In genomic region chr3:75556695-75557291, GRCm38 (mm10) we compare ENCODE assay signal across 8 mouse cellular contexts. TPM values are rescaled to one million over a fixed set of nuclear protein-coding genes. Genes with fewer than 3 reads are reported as not detected.
DNase-seq lines count a peak whose midpoint lies in the region; ATAC-seq and TF ChIP-seq lines count a peak whose summit lies in the region.

TSS of gene Pdcd10 (minus strand) at chr3:75556856.

- peak; percentile 85 for ATAC-seq in cerebellum, adult (ENCODE audit: insufficient number of reproducible peaks, low FRiP score, low TSS enrichment)
- ATAC-seq in forebrain, embryonic 13.5 days, result peak; percentile 96
- peak; percentile 95 for ATAC-seq in liver, postnatal 0 days
- peak; percentile 96 for ATAC-seq in neural tube, embryonic 14.5 days (ENCODE audit: low read depth)

- no peak for TF ChIP-seq CTCF in ES-Bruce4 (IDR thresholded peaks at IDR 0.05; ENCODE audit: low read depth, low read length)
- peak; percentile 56 for TF ChIP-seq CTCF in liver, postnatal 0 days (IDR thresholded peaks at IDR 0.05; ENCODE audit: low read depth)

- H3K9me3 ChIP-seq in ES-Bruce4 (replicated peaks; ENCODE audit: control insufficient read depth, insufficient read depth, low read length, poor library complexity, severe bottlenecking), result no peaks in the 10 kb centered on the region
- no peaks in the 10 kb centered on the region for H3K9me3 ChIP-seq in forebrain, embryonic 13.5 days (replicated peaks)
- no peaks in the 10 kb centered on the region for H3K9me3 ChIP-seq in liver, postnatal 0 days (ENCODE audit: low read length)
- H3K9me3 ChIP-seq in neural tube, embryonic 14.5 days (ENCODE audit: control insufficient read depth, low read length), result no peaks in the 10 kb centered on the region

- under 1% methylated on average over 35 of the region's 35 CpGs for WGBS in forebrain, embryonic 13.5 days
- under 1% methylated on average over 35 of the region's 35 CpGs for WGBS in large intestine, adult 2 months
- WGBS in liver, postnatal 0 days (ENCODE audit: insufficient replicate concordance), result under 1% methylated on average over 35 of the region's 35 CpGs
- WGBS in neural tube, embryonic 14.5 days, result under 1% methylated on average over 34 of the region's 35 CpGs

- peak within 1 kb of the TSS; percentile 96 for H3K9ac ChIP-seq in ES-Bruce4 (ENCODE audit: low read depth, poor library complexity, severe bottlenecking)
- peak within 1 kb of the TSS; percentile 91 for H3K9ac ChIP-seq in forebrain, embryonic 13.5 days
- H3K9ac ChIP-seq in liver, postnatal 0 days (replicated peaks), result peak within 1 kb of the TSS; percentile 99
- peak within 1 kb of the TSS; percentile 90 for H3K9ac ChIP-seq in neural tube, embryonic 14.5 days (replicated peaks; ENCODE audit: low read depth, low read length)

- TF ChIP-seq EP300 in ES-Bruce4 (IDR thresholded peaks at IDR 0.05; ENCODE audit: insufficient read depth, low read depth, low read length), result no peak
- TF ChIP-seq EP300 in liver, postnatal 0 days (IDR thresholded peaks at IDR 0.05; ENCODE audit: low read depth), result peak; percentile 40; the same call in 1 of the 2 replicates

- peak within 1 kb of the TSS; percentile 69 for H3K27ac ChIP-seq in ES-Bruce4 (ENCODE audit: insufficient read depth, low read length)
- peak within 1 kb of the TSS; percentile 85 for H3K27ac ChIP-seq in forebrain, embryonic 13.5 days
- H3K27ac ChIP-seq in liver, postnatal 0 days (ENCODE audit: low read depth), result peak within 1 kb of the TSS; percentile 98
- peak within 1 kb of the TSS; percentile 76 for H3K27ac ChIP-seq in neural tube, embryonic 14.5 days (ENCODE audit: low read depth, low read length)

- intact Hi-C loops in heart, postnatal 10 days (cut with DNase I), result no loop called here

- H3K27me3 ChIP-seq in ES-Bruce4 (ENCODE audit: control insufficient read depth, insufficient read depth, low read length, poor library complexity, severe bottlenecking), result no peaks in the 10 kb centered on the region
- H3K27me3 ChIP-seq in forebrain, embryonic 13.5 days, result no peaks in the 10 kb centered on the region
- H3K27me3 ChIP-seq in liver, postnatal 0 days (ENCODE audit: insufficient read depth, low read length), result no peaks in the 10 kb centered on the region
- H3K27me3 ChIP-seq in neural tube, embryonic 14.5 days (ENCODE audit: control insufficient read depth, insufficient read depth, low read length), result no peaks in the 10 kb centered on the region

- no peaks in the 10 kb centered on the region for H3K36me3 ChIP-seq in ES-Bruce4 (ENCODE audit: control insufficient read depth, insufficient read depth, low read length, poor library complexity, severe bottlenecking)
- no peaks in the 10 kb centered on the region for H3K36me3 ChIP-seq in forebrain, embryonic 13.5 days (ENCODE audit: poor library complexity, severe bottlenecking)
- no peaks in the 10 kb centered on the region for H3K36me3 ChIP-seq in liver, postnatal 0 days (replicated peaks; ENCODE audit: insufficient read depth, low read length)
- no peaks in the 10 kb centered on the region for H3K36me3 ChIP-seq in neural tube, embryonic 14.5 days (ENCODE audit: control insufficient read depth, insufficient read depth, low read length)

- TF ChIP-seq POLR2A in ES-Bruce4 (IDR thresholded peaks at IDR 0.05; ENCODE audit: insufficient read depth, low read length), result peak; percentile 41

- DNase-seq in heart, postnatal 10 days, result peak; percentile 99
- DNase-seq in large intestine, adult 2 months (ENCODE audit: low read depth, low spot score), result peak; percentile 99
- DNase-seq in liver, postnatal 0 days, result peak; percentile 100
- peak; percentile 100 for DNase-seq in testis, postnatal 10 days (ENCODE audit: low spot score)

- no peaks in the 10 kb centered on the region for H3K4me1 ChIP-seq in ES-Bruce4 (ENCODE audit: control insufficient read depth, insufficient read depth, low read length)
- peaks cover 7% of the 10 kb centered on the region for H3K4me1 ChIP-seq in forebrain, embryonic 13.5 days
- H3K4me1 ChIP-seq in liver, postnatal 0 days (ENCODE audit: insufficient read depth), result peaks cover 15% of the 10 kb centered on the region
- H3K4me1 ChIP-seq in neural tube, embryonic 14.5 days (ENCODE audit: control insufficient read depth, insufficient read depth, low read length), result peaks cover 7% of the 10 kb centered on the region

- H3K4me2 ChIP-seq in forebrain, embryonic 13.5 days, result peak within 1 kb of the TSS; percentile 77
- peak within 1 kb of the TSS; percentile 89 for H3K4me2 ChIP-seq in liver, postnatal 0 days (ENCODE audit: low read depth, low read length)
- H3K4me2 ChIP-seq in neural tube, embryonic 14.5 days (ENCODE audit: low read depth, low read length), result peak within 1 kb of the TSS; percentile 86

- peak within 1 kb of the TSS; percentile 99 for H3K4me3 ChIP-seq in ES-Bruce4 (ENCODE audit: low read depth, low read length)
- peak within 1 kb of the TSS; percentile 94 for H3K4me3 ChIP-seq in forebrain, embryonic 13.5 days
- H3K4me3 ChIP-seq in liver, postnatal 0 days (ENCODE audit: low read depth, low read length), result peak within 1 kb of the TSS; percentile 98
- peak within 1 kb of the TSS; percentile 87 for H3K4me3 ChIP-seq in neural tube, embryonic 14.5 days (ENCODE audit: low read depth, low read length)

RNA-seq across cellular contexts. Expression of gene Pdcd10, which starts in this region (rescaled TPM):
- polyA plus RNA-seq in ES-Bruce4 (2011; ENCODE audit: insufficient read depth, insufficient read length, low read depth, missing spikeins), result 111 and 119 TPM in 2 replicates
- 80.1 and 87.3 TPM in 2 replicates for polyA plus RNA-seq in forebrain, embryonic 13.5 days (2015; fragmentation: Nextera tagmentation; extraction: Ambion mirVana)
- 10 to 100 TPM; 36.2 to 37.1 TPM for total RNA-seq in heart, postnatal 10 days (2021)
- polyA plus RNA-seq in large intestine, adult 2 months (2012; rRNA removed), result 6.4 and 8.1 TPM in 2 replicates
- 54.4 TPM in 2 replicates for polyA plus RNA-seq in liver, postnatal 0 days (2015; fragmentation: Nextera tagmentation; extraction: Ambion mirVana)
- 93.0 and 94.7 TPM in 2 replicates for polyA plus RNA-seq in neural tube, embryonic 14.5 days (2014; fragmentation: Nextera tagmentation; extraction: Ambion mirVana)

Comparison
In these comparisons a context has a peak if more than half of its experiments do, and no peak if none do; other contexts are left out.
1. Peak in every context shown above with its lines: DNase-seq, ATAC-seq, H3K4me3 ChIP-seq and H3K27ac ChIP-seq.